Mouse (Mus musculus): Measurements from ENCODE around the gene Urad. TPM values are rescaled to one million over a fixed set of nuclear protein-coding genes. Genes with fewer than 3 reads are reported as not detected.

The Urad gene
- polyA plus RNA-seq, 1 experiment from 2014 or later = 1.7 TPM

Small RNA genes lying within 50 kb of the gene (microRNA-seq; reads per million reads assigned to microRNA genes)
- not detected for gene Mir7k

Other genes starting within 250 kb of the Urad start
- gene Lnx2, start 245.9 kb downstream of the Urad start, polyA plus RNA-seq (2014; fragmentation: Nextera tagmentation; extraction: Ambion mirVana) = 17.9 and 18.7 TPM in 2 replicates
- gene Polr1d, start 245.4 kb downstream of the Urad start, polyA plus RNA-seq (2014; fragmentation: Nextera tagmentation; extraction: Ambion mirVana) = 157 and 163 TPM in 2 replicates
- not detected in 2 replicates for gene Gsx1, start 133.7 kb downstream of the Urad start, polyA plus RNA-seq (2014; fragmentation: Nextera tagmentation; extraction: Ambion mirVana)
- gene Pdx1, start 52.5 kb downstream of the Urad start, polyA plus RNA-seq (2014; fragmentation: Nextera tagmentation; extraction: Ambion mirVana) = 0.79 and 6.4 TPM in 2 replicates
- gene Cdx2, start 15.2 kb downstream of the Urad start, polyA plus RNA-seq (2014; fragmentation: Nextera tagmentation; extraction: Ambion mirVana) = 24.0 and 30.2 TPM in 2 replicates
- gene Flt3, start 78.0 kb upstream of the Urad start, polyA plus RNA-seq (2014; fragmentation: Nextera tagmentation; extraction: Ambion mirVana) = 0.15 and 0.19 TPM in 2 replicates
- 75.0 and 83.4 TPM in 2 replicates for gene Pan3, start 107.7 kb upstream of the Urad start, polyA plus RNA-seq (2014; fragmentation: Nextera tagmentation; extraction: Ambion mirVana)